Mouse (Mus musculus) forebrain, embryonic 15.5 days (tissue): ENCODE measurements around the gene Kcnq1. TPM values are rescaled to one million over a fixed set of nuclear protein-coding genes. Genes with fewer than 3 reads are reported as not detected.

Experiments
- ATAC-seq: fragments of 200-750 bp; cut with Nextera tagmentation; replicated peaks from 2 replicates; pipeline ENCODE4 v1.8.0; 2017; ENCODE audit warnings: mild to moderate bottlenecking, moderate TSS enrichment, moderate library complexity
- H3K27ac ChIP-seq: fragments of 300-500 bp; sonication (generic); replicated peaks from 2 replicates; pipeline ENCODE4 v1.5.1; 2015; ENCODE audit warnings: mild to moderate bottlenecking, inconsistent platforms
- H3K27me3 ChIP-seq: fragments of 300-500 bp; sonication (generic); 2 replicates; pipeline ENCODE4 v1.6.1; 2015; ENCODE audit warnings: inconsistent platforms
- H3K36me3 ChIP-seq: fragments of 300-500 bp; sonication (generic); 2 replicates; pipeline ENCODE4 v1.6.1; 2015; ENCODE audit warnings: mild to moderate bottlenecking, inconsistent platforms
- H3K4me1 ChIP-seq: fragments of 300-500 bp; sonication (generic); 2 replicates; pipeline ENCODE4 v1.6.1; 2015; ENCODE audit warnings: inconsistent platforms
- H3K4me2 ChIP-seq: fragments of 300-500 bp; sonication (generic); replicated peaks from 2 replicates; pipeline ENCODE4 v1.6.1; 2015; ENCODE audit warnings: mild to moderate bottlenecking, inconsistent platforms
- H3K4me3 ChIP-seq: fragments of 300-500 bp; sonication (generic); 2 replicates; pipeline ENCODE4 v1.5.1; 2015; ENCODE audit warnings: mild to moderate bottlenecking, inconsistent platforms
- H3K9ac ChIP-seq: fragments of 300-500 bp; sonication (generic); replicated peaks from 2 replicates; pipeline ENCODE4 v1.6.1; 2015; ENCODE audit warnings: mild to moderate bottlenecking, inconsistent platforms
- H3K9me3 ChIP-seq: fragments of 300-500 bp; sonication (generic); 2 replicates; pipeline ENCODE4 v1.6.1; 2016; ENCODE audit warnings: inconsistent platforms
- WGBS: fragments of 180-500 bp; shearing (Covaris S2); methylation state at CpG from one replicate; pipeline ENCODE4 v1.1.7; 2015; ENCODE audit warnings: mixed read lengths; 5-methylcytosine and 5-hydroxymethylcytosine counted together
- polyA plus RNA-seq: library from polyadenylated mRNA; unstranded; fragments of >200 nt; fragmentation: Nextera tagmentation; extraction: Ambion mirVana; gene quantifications from 2 replicates; pipeline ENCODE4 v1.2.1, GENCODE M21; 2015

Kcnq1 gene
- polyA plus RNA-seq, 1 experiment from 2014 or later, result 0.81 TPM

- no peak overlapping the region for H3K9ac ChIP-seq
- WGBS, result 0% methylated on average over 1 of the region's 1 CpGs
- H3K4me1 ChIP-seq, result no peaks in the 10 kb centered on the region
- H3K9me3 ChIP-seq, result no peaks in the 10 kb centered on the region
- no peak overlapping the region for H3K4me3 ChIP-seq
- H3K36me3 ChIP-seq, result no peaks in the 10 kb centered on the region
- H3K27me3 ChIP-seq, result no peaks in the 10 kb centered on the region
- H3K4me2 ChIP-seq, result no peak overlapping the region
- H3K27ac ChIP-seq, result no peak overlapping the region
- ATAC-seq, result no peak
These were observed 13.2 kb downstream of the Kcnq1 start for GRCm38 (mm10) chr7:143119407-143119806.

- Histone ChIP-seq H3K27ac (no peak overlapping the region), H3K4me2 (no peak overlapping the region), H3K36me3 (no peaks in the 10 kb centered on the region), H3K9me3 (no peaks in the 10 kb centered on the region), H3K4me1 (no peaks in the 10 kb centered on the region), H3K4me3 (no peak overlapping the region), H3K9ac (no peak overlapping the region), H3K27me3 (no peaks in the 10 kb centered on the region)
- WGBS, result 79% methylated on average over 3 of the region's 3 CpGs
- ATAC-seq, result no peak
These were observed 13.7 kb downstream of the Kcnq1 start for GRCm38 (mm10) chr7:143119826-143120225.

- 87% methylated on average over 5 of the region's 5 CpGs for WGBS
These were observed 16.0 kb downstream of the Kcnq1 start for GRCm38 (mm10) chr7:143122191-143122590.

GRCm38 (mm10) chr7:143123876-143124669 is 17.9 kb downstream of the Kcnq1 start:
- no peak for ATAC-seq

More at GRCm38 (mm10) chr7:143122191-143122590, 16.0 kb downstream of the Kcnq1 start:
- no peak overlapping the region for H3K9ac ChIP-seq
- no peaks in the 10 kb centered on the region for H3K36me3 ChIP-seq
- H3K4me3 ChIP-seq, result no peak overlapping the region
- no peaks in the 10 kb centered on the region for H3K27me3 ChIP-seq
- no peaks in the 10 kb centered on the region for H3K9me3 ChIP-seq
- no peak overlapping the region for H3K4me2 ChIP-seq
- H3K27ac ChIP-seq, result no peak overlapping the region
- no peak for ATAC-seq
- H3K4me1 ChIP-seq, result no peaks in the 10 kb centered on the region

GRCm38 (mm10) chr7:143124902-143125301 is 18.7 kb downstream of the Kcnq1 start:
- H3K4me1 ChIP-seq, result no peaks in the 10 kb centered on the region
- H3K27ac ChIP-seq, result no peak overlapping the region
- WGBS, result 69% methylated on average over 3 of the region's 3 CpGs
- H3K4me3 ChIP-seq, result no peak overlapping the region
- no peak for ATAC-seq
- H3K9me3 ChIP-seq, result no peaks in the 10 kb centered on the region
- no peaks in the 10 kb centered on the region for H3K36me3 ChIP-seq
- H3K9ac ChIP-seq, result no peak overlapping the region
- no peak overlapping the region for H3K4me2 ChIP-seq
- no peaks in the 10 kb centered on the region for H3K27me3 ChIP-seq

More at GRCm38 (mm10) chr7:143123876-143124669, 17.9 kb downstream of the Kcnq1 start:
- no peak overlapping the region for H3K27ac ChIP-seq
- no peaks in the 10 kb centered on the region for H3K9me3 ChIP-seq
- no peaks in the 10 kb centered on the region for H3K27me3 ChIP-seq
- H3K4me1 ChIP-seq, result no peaks in the 10 kb centered on the region
- H3K4me2 ChIP-seq, result no peak overlapping the region
- H3K9ac ChIP-seq, result no peak overlapping the region
- H3K36me3 ChIP-seq, result no peaks in the 10 kb centered on the region
- no peak overlapping the region for H3K4me3 ChIP-seq
- 19% methylated on average over 6 of the region's 6 CpGs for WGBS

GRCm38 (mm10) chr7:143132815-143133214 is 26.7 kb downstream of the Kcnq1 start:
- Histone ChIP-seq H3K27me3 (no peaks in the 10 kb centered on the region), H3K4me1 (no peaks in the 10 kb centered on the region), H3K9ac (no peak overlapping the region), H3K4me2 (no peak overlapping the region), H3K36me3 (no peaks in the 10 kb centered on the region), H3K4me3 (no peak overlapping the region), H3K9me3 (no peaks in the 10 kb centered on the region), H3K27ac (no peak overlapping the region)
- 83% methylated on average over 5 of the region's 5 CpGs for WGBS
- no peak for ATAC-seq

- no peak for ATAC-seq
- 80% methylated on average over 2 of the region's 2 CpGs for WGBS
These were observed 30.0 kb downstream of the Kcnq1 start for GRCm38 (mm10) chr7:143136125-143136524.

GRCm38 (mm10) chr7:143136561-143136960 is 30.4 kb downstream of the Kcnq1 start:
- ATAC-seq, result no peak
- 76% methylated on average over 5 of the region's 5 CpGs for WGBS

More at GRCm38 (mm10) chr7:143136125-143136524, 30.0 kb downstream of the Kcnq1 start:
- H3K4me2 ChIP-seq, result no peak overlapping the region
- H3K36me3 ChIP-seq, result no peaks in the 10 kb centered on the region
- no peak overlapping the region for H3K9ac ChIP-seq
- no peaks in the 10 kb centered on the region for H3K9me3 ChIP-seq
- H3K4me1 ChIP-seq, result no peaks in the 10 kb centered on the region
- no peak overlapping the region for H3K4me3 ChIP-seq
- H3K27me3 ChIP-seq, result no peaks in the 10 kb centered on the region
- H3K27ac ChIP-seq, result no peak overlapping the region

GRCm38 (mm10) chr7:143138789-143139188 is 32.6 kb downstream of the Kcnq1 start:
- no peak overlapping the region for H3K27ac ChIP-seq
- WGBS, result 41% methylated on average over 1 of the region's 1 CpGs

More at GRCm38 (mm10) chr7:143136561-143136960, 30.4 kb downstream of the Kcnq1 start:
- H3K4me1 ChIP-seq, result no peaks in the 10 kb centered on the region
- no peak overlapping the region for H3K4me3 ChIP-seq
- no peak overlapping the region for H3K27ac ChIP-seq
- H3K9ac ChIP-seq, result no peak overlapping the region
- no peaks in the 10 kb centered on the region for H3K9me3 ChIP-seq
- no peak overlapping the region for H3K4me2 ChIP-seq
- no peaks in the 10 kb centered on the region for H3K36me3 ChIP-seq
- no peaks in the 10 kb centered on the region for H3K27me3 ChIP-seq

GRCm38 (mm10) chr7:143139932-143140331 is 33.8 kb downstream of the Kcnq1 start:
- WGBS, result 82% methylated on average over 4 of the region's 4 CpGs
- ATAC-seq, result no peak
- no peaks in the 10 kb centered on the region for H3K36me3 ChIP-seq
- no peaks in the 10 kb centered on the region for H3K27me3 ChIP-seq
- no peak overlapping the region for H3K4me2 ChIP-seq
- H3K9ac ChIP-seq, result no peak overlapping the region
- H3K9me3 ChIP-seq, result no peaks in the 10 kb centered on the region
- H3K27ac ChIP-seq, result no peak overlapping the region
- no peak overlapping the region for H3K4me3 ChIP-seq
- H3K4me1 ChIP-seq, result no peaks in the 10 kb centered on the region

More at GRCm38 (mm10) chr7:143138789-143139188, 32.6 kb downstream of the Kcnq1 start:
- Histone ChIP-seq H3K36me3 (no peaks in the 10 kb centered on the region), H3K9me3 (no peaks in the 10 kb centered on the region), H3K4me1 (no peaks in the 10 kb centered on the region), H3K9ac (no peak overlapping the region), H3K4me2 (no peak overlapping the region), H3K27me3 (no peaks in the 10 kb centered on the region), H3K4me3 (no peak overlapping the region)
- ATAC-seq, result no peak

GRCm38 (mm10) chr7:143142680-143143079 is 36.5 kb downstream of the Kcnq1 start:
- Histone ChIP-seq H3K27me3 (no peaks in the 10 kb centered on the region), H3K4me3 (no peak overlapping the region), H3K9me3 (no peaks in the 10 kb centered on the region), H3K4me2 (no peak overlapping the region), H3K36me3 (no peaks in the 10 kb centered on the region), H3K27ac (no peak overlapping the region), H3K9ac (no peak overlapping the region), H3K4me1 (no peaks in the 10 kb centered on the region)
- ATAC-seq, result no peak
- WGBS, result 82% methylated on average over 2 of the region's 2 CpGs

- Histone ChIP-seq H3K4me3 (no peak overlapping the region), H3K27ac (no peak overlapping the region), H3K4me1 (no peaks in the 10 kb centered on the region), H3K27me3 (no peaks in the 10 kb centered on the region), H3K9ac (no peak overlapping the region), H3K36me3 (no peaks in the 10 kb centered on the region), H3K4me2 (no peak overlapping the region), H3K9me3 (no peaks in the 10 kb centered on the region)
- ATAC-seq, result no peak
- WGBS, result 83% methylated on average over 5 of the region's 5 CpGs
These were observed 40.9 kb downstream of the Kcnq1 start for GRCm38 (mm10) chr7:143147015-143147414.

- no peak overlapping the region for H3K4me2 ChIP-seq
- 8% methylated on average over 2 of the region's 2 CpGs for WGBS
- H3K36me3 ChIP-seq, result no peaks in the 10 kb centered on the region
- no peak overlapping the region for H3K4me3 ChIP-seq
- no peaks in the 10 kb centered on the region for H3K27me3 ChIP-seq
- H3K4me1 ChIP-seq, result peaks cover 13% of the 10 kb centered on the region
- no peak overlapping the region for H3K27ac ChIP-seq
- no peak overlapping the region for H3K9ac ChIP-seq
- ATAC-seq, result no peak
- H3K9me3 ChIP-seq, result no peaks in the 10 kb centered on the region
These were observed 45.0 kb downstream of the Kcnq1 start for GRCm38 (mm10) chr7:143151171-143151570.
